Mouse (Mus musculus): ENCODE results near the gene Shd. TPM values are rescaled to one million over a fixed set of nuclear protein-coding genes. Genes with fewer than 3 reads are reported as not detected.
A peak's percentile ranks its signal among the peaks of the same experiment; 100 is the strongest.

Shd gene
- polyA plus RNA-seq, 1 experiment from 2014 or later: 209 TPM

- peak overlapping the region; percentile 96 for H3K4me2 ChIP-seq
- peak overlapping the region; percentile 84 for H3K9ac ChIP-seq
- ATAC-seq (replicated peaks): no peak
- 4% methylated on average over 9 of the region's 9 CpGs for WGBS
- H3K4me3 ChIP-seq: peak overlapping the region; percentile 71
- H3K27ac ChIP-seq: no peak overlapping the region
- H3K27me3 ChIP-seq (replicated peaks): no peaks in the 10 kb centered on the region
- peaks cover 29% of the 10 kb centered on the region for H3K36me3 ChIP-seq (replicated peaks)
- peaks cover 33% of the 10 kb centered on the region for H3K4me1 ChIP-seq
- no peaks in the 10 kb centered on the region for H3K9me3 ChIP-seq
Measured at GRCm38 (mm10) chr17:56010681-56011080, 40.4 kb downstream of the Shd start.

- Histone ChIP-seq H3K4me2 (peak overlapping the region; percentile 96; the same call in 1 of the 2 replicates), H3K9ac (0 out of 2 replicates have a peak overlapping the region, but pooled peaks have one; percentile 2), H3K9me3 (no peaks in the 10 kb centered on the region), H3K27ac (no peak overlapping the region), H3K4me1 (peaks cover 33% of the 10 kb centered on the region), H3K36me3 (replicated peaks) (peaks cover 37% of the 10 kb centered on the region), H3K4me3 (no peak overlapping the region), H3K27me3 (replicated peaks) (no peaks in the 10 kb centered on the region)
- WGBS: 83% methylated on average over 7 of the region's 7 CpGs
- no peak for ATAC-seq (replicated peaks)
Measured at GRCm38 (mm10) chr17:56011441-56011840, 41.2 kb downstream of the Shd start.

GRCm38 (mm10) chr17:56015293-56015692 is 45.0 kb downstream of the Shd start:
- WGBS: 95% methylated on average over 9 of the region's 9 CpGs
- Histone ChIP-seq H3K4me2 (no peak overlapping the region), H3K27ac (no peak overlapping the region), H3K4me3 (no peak overlapping the region), H3K27me3 (replicated peaks) (no peaks in the 10 kb centered on the region), H3K9me3 (no peaks in the 10 kb centered on the region), H3K9ac (no peak overlapping the region; the same call in 1 of the 2 replicates), H3K4me1 (peaks cover 21% of the 10 kb centered on the region), H3K36me3 (replicated peaks) (peaks cover 52% of the 10 kb centered on the region)
- ATAC-seq (replicated peaks): no peak

GRCm38 (mm10) chr17:56016382-56016781 is 46.1 kb downstream of the Shd start:
- no peaks in the 10 kb centered on the region for H3K9me3 ChIP-seq
- no peak for ATAC-seq (replicated peaks)
- peaks cover 52% of the 10 kb centered on the region for H3K36me3 ChIP-seq (replicated peaks)
- WGBS: 89% methylated on average over 8 of the region's 8 CpGs
- H3K27me3 ChIP-seq (replicated peaks): no peaks in the 10 kb centered on the region
- no peak overlapping the region for H3K4me2 ChIP-seq
- no peak overlapping the region for H3K4me3 ChIP-seq
- no peak overlapping the region for H3K9ac ChIP-seq
- H3K27ac ChIP-seq: no peak overlapping the region
- H3K4me1 ChIP-seq: peaks cover 12% of the 10 kb centered on the region

GRCm38 (mm10) chr17:56016793-56017785 is 46.8 kb downstream of the Shd start:
- no peak for ATAC-seq (replicated peaks)
- H3K36me3 ChIP-seq (replicated peaks): peaks cover 47% of the 10 kb centered on the region
- peaks cover 9% of the 10 kb centered on the region for H3K4me1 ChIP-seq
- 84% methylated on average over 15 of the region's 15 CpGs for WGBS
- H3K4me3 ChIP-seq: no peak overlapping the region
- H3K9me3 ChIP-seq: no peaks in the 10 kb centered on the region
- no peaks in the 10 kb centered on the region for H3K27me3 ChIP-seq (replicated peaks)
- H3K9ac ChIP-seq: no peak overlapping the region
- no peak overlapping the region for H3K4me2 ChIP-seq
- H3K27ac ChIP-seq: peak overlapping the region; percentile 51

GRCm38 (mm10) chr17:56017848-56018247 is 47.6 kb downstream of the Shd start:
- no peak overlapping the region for H3K4me2 ChIP-seq
- H3K4me3 ChIP-seq: no peak overlapping the region
- 90% methylated on average over 7 of the region's 7 CpGs for WGBS
- H3K36me3 ChIP-seq (replicated peaks): peaks cover 42% of the 10 kb centered on the region; the same call in 1 of the 2 replicates
- peaks cover 9% of the 10 kb centered on the region; the same call in 1 of the 2 replicates for H3K4me1 ChIP-seq
- H3K27me3 ChIP-seq (replicated peaks): no peaks in the 10 kb centered on the region
- ATAC-seq (replicated peaks): peak; percentile 1
- no peaks in the 10 kb centered on the region for H3K9me3 ChIP-seq
- H3K9ac ChIP-seq: no peak overlapping the region
- peak overlapping the region; percentile 51 for H3K27ac ChIP-seq

GRCm38 (mm10) chr17:56018347-56019131 is 48.3 kb downstream of the Shd start:
- H3K36me3 ChIP-seq (replicated peaks): peaks cover 36% of the 10 kb centered on the region; the same call in 1 of the 2 replicates
- ATAC-seq (replicated peaks): peak; percentile 48
- no peak overlapping the region for H3K4me2 ChIP-seq
- H3K27ac ChIP-seq: peak overlapping the region; percentile 51
- H3K9me3 ChIP-seq: no peaks in the 10 kb centered on the region
- WGBS: 78% methylated on average over 20 of the region's 20 CpGs
- H3K4me3 ChIP-seq: no peak overlapping the region
- no peak overlapping the region for H3K9ac ChIP-seq
- no peaks in the 10 kb centered on the region for H3K27me3 ChIP-seq (replicated peaks)
- peaks cover 9% of the 10 kb centered on the region; the same call in 1 of the 2 replicates for H3K4me1 ChIP-seq

- Histone ChIP-seq H3K4me3 (no peak overlapping the region), H3K4me2 (no peak overlapping the region), H3K36me3 (replicated peaks) (peaks cover 24% of the 10 kb centered on the region; the same call in 1 of the 2 replicates), H3K9ac (no peak overlapping the region), H3K9me3 (no peaks in the 10 kb centered on the region), H3K4me1 (peaks cover 9% of the 10 kb centered on the region; the same call in 1 of the 2 replicates), H3K27ac (peak overlapping the region; percentile 27; the same call in 1 of the 2 replicates), H3K27me3 (replicated peaks) (no peaks in the 10 kb centered on the region)
- 91% methylated on average over 6 of the region's 6 CpGs for WGBS
- ATAC-seq (replicated peaks): no peak
Measured at GRCm38 (mm10) chr17:56020400-56021084, 50.3 kb downstream of the Shd start.

- H3K4me3 ChIP-seq: no peak overlapping the region
- peaks cover 16% of the 10 kb centered on the region; the same call in 1 of the 2 replicates for H3K36me3 ChIP-seq (replicated peaks)
- no peak overlapping the region for H3K9ac ChIP-seq
- peaks cover 9% of the 10 kb centered on the region; the same call in 1 of the 2 replicates for H3K4me1 ChIP-seq
- H3K4me2 ChIP-seq: no peak overlapping the region
- ATAC-seq (replicated peaks): no peak
- WGBS: 88% methylated on average over 4 of the region's 4 CpGs
- H3K27ac ChIP-seq: peak overlapping the region; percentile 27
- no peaks in the 10 kb centered on the region for H3K27me3 ChIP-seq (replicated peaks)
- H3K9me3 ChIP-seq: no peaks in the 10 kb centered on the region
Measured at GRCm38 (mm10) chr17:56021161-56021910, 51.1 kb downstream of the Shd start.

- Histone ChIP-seq H3K27ac (peak overlapping the region; percentile 27), H3K27me3 (replicated peaks) (no peaks in the 10 kb centered on the region), H3K4me1 (peaks cover 9% of the 10 kb centered on the region; the same call in 1 of the 2 replicates), H3K4me2 (no peak overlapping the region), H3K9me3 (no peaks in the 10 kb centered on the region), H3K36me3 (replicated peaks) (peaks cover 7% of the 10 kb centered on the region; the same call in 1 of the 2 replicates), H3K9ac (no peak overlapping the region), H3K4me3 (no peak overlapping the region)
- no peak for ATAC-seq (replicated peaks)
- 60% methylated on average over 2 of the region's 2 CpGs for WGBS
Measured at GRCm38 (mm10) chr17:56022131-56022988, 52.1 kb downstream of the Shd start.
